Mouse (Mus musculus) embryo, embryonic 10 days (tissue): Measurements from ENCODE around the gene Apod.

Experiments used
- DNase-seq: peaks from one replicate; pipeline ENCODE4 v3.0.0-alpha.2; 2015; ENCODE audit warnings: low spot score

The Apod gene

GRCm38 (mm10) chr16:31281981-31282380, 32.6 kb downstream of the Apod start:
- DNase-seq: no peak

- DNase-seq: no peak
Observed at GRCm38 (mm10) chr16:31280176-31280575, 34.4 kb downstream of the Apod start.

- DNase-seq: no peak
Observed at GRCm38 (mm10) chr16:31278581-31278980, 36.0 kb downstream of the Apod start.

- no peak for DNase-seq
Observed at GRCm38 (mm10) chr16:31278081-31278480, 36.5 kb downstream of the Apod start.

GRCm38 (mm10) chr16:31276962-31277361, 37.6 kb downstream of the Apod start:
- no peak for DNase-seq

GRCm38 (mm10) chr16:31276539-31276938, 38.1 kb downstream of the Apod start:
- DNase-seq: no peak

- peak; percentile 91 for DNase-seq
Observed at GRCm38 (mm10) chr16:31274674-31275460, 39.7 kb downstream of the Apod start, which contains the start of gene Ppp1r2. TSS of gene Ppp1r2 (minus strand) at chr16:31275277.

GRCm38 (mm10) chr16:31274084-31274483, 40.5 kb downstream of the Apod start:
- DNase-seq: no peak

- DNase-seq: no peak
Observed at GRCm38 (mm10) chr16:31266692-31267091, 47.9 kb downstream of the Apod start.

GRCm38 (mm10) chr16:31256151-31256550, 58.5 kb downstream of the Apod start:
- DNase-seq: no peak

GRCm38 (mm10) chr16:31255685-31256084, 58.9 kb downstream of the Apod start:
- DNase-seq: no peak

GRCm38 (mm10) chr16:31249401-31249800, 65.2 kb downstream of the Apod start:
- DNase-seq: no peak

GRCm38 (mm10) chr16:31248717-31249116, 65.9 kb downstream of the Apod start:
- DNase-seq: no peak

- DNase-seq: no peak
Observed at GRCm38 (mm10) chr16:31247442-31247841, 67.2 kb downstream of the Apod start.
